Mouse (Mus musculus) limb, embryonic 10.5 days (tissue): Measurements from ENCODE around the gene Zim1. TPM values are rescaled to one million over a fixed set of nuclear protein-coding genes. Genes with fewer than 3 reads are reported as not detected.
A peak's percentile ranks its signal among the peaks of the same experiment; 100 is the strongest.

ENCODE experiments used
- DNase-seq: peaks from one replicate; pipeline ENCODE4 v3.0.0-alpha.2; 2017; ENCODE audit warnings: low spot score
- H3K27ac ChIP-seq: fragments of 300-500 bp; sonication (generic); 2 replicates; pipeline ENCODE4 v1.5.1; 2016; ENCODE audit warnings: mild to moderate bottlenecking
- H3K27me3 ChIP-seq: fragments of 300-500 bp; sonication (generic); 2 replicates; pipeline ENCODE4 v1.6.1; 2016; ENCODE audit warnings: low read depth, mild to moderate bottlenecking; ENCODE audit not compliant: poor library complexity, severe bottlenecking
- H3K36me3 ChIP-seq: fragments of 300-500 bp; sonication (generic); 2 replicates; pipeline ENCODE4 v1.6.1; 2016; ENCODE audit warnings: mild to moderate bottlenecking, moderate library complexity
- H3K4me1 ChIP-seq: fragments of 300-500 bp; sonication (generic); 2 replicates; pipeline ENCODE4 v1.6.1; 2016
- H3K4me3 ChIP-seq: fragments of 300-500 bp; sonication (generic); 2 replicates; pipeline ENCODE4 v1.5.1; 2016; ENCODE audit warnings: mild to moderate bottlenecking, moderate library complexity
- H3K9me3 ChIP-seq: fragments of 300-500 bp; sonication (generic); replicated peaks from 2 replicates; pipeline ENCODE4 v1.6.1; 2016; ENCODE audit warnings: mild to moderate bottlenecking
- WGBS: fragments of 180-500 bp; shearing (Covaris S2); methylation state at CpG from one replicate; pipeline ENCODE4 v1.1.7; 2016; 5-methylcytosine and 5-hydroxymethylcytosine counted together
- polyA plus RNA-seq: library from polyadenylated mRNA; unstranded; fragments of >200 nt; fragmentation: Nextera tagmentation; extraction: Ambion mirVana; gene quantifications from 2 replicates; pipeline ENCODE4 v1.2.1, GENCODE M21; 2016

Zim1 gene
- 2.7 and 3.8 TPM in 2 replicates for polyA plus RNA-seq

DNA sequence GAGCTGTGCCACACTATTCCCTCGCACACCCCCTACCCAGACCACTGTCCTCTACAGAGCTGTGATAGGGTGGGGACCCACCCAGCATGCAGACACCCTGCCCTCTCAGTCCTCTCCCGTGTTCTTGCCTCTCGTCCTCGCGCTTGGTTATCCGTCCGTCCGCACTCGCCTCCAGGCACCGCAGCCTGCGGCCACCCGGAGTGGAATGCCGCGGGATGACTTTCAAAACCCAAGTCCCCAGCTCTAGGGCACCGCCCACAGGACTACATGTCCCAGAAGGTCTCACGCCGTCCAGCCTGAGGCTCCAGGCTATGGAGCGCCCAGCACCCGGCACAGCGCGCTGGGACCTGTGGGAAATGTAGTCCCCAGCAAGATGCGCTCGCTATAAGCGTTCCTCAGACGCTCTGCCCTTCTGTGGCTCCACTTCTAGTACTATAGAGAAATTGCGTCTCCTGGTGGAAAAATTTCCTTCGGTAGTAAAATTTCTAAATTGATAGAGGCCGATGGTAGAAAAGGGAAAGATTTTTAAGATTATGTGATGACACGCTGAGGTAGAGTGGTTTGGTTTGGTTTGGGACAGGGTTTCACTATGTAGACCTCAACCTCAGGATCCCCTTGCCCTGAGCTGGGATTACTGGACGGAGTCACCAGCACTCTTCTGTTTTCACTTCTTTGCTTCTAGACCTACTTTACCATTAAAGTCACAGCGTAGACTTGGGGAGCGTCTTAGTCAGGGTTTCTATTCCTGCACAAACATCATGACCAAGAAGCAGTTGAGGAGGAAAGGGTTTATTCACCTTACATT, at the start of gene Zim1:
Gene Zim1, minus strand, starts transcription at position 210 of the 805 bp plus-strand sequence.
- H3K4me3 ChIP-seq, result peak within 1 kb of the TSS; percentile 62
- DNase-seq, result peak; percentile 91
- H3K9me3 ChIP-seq, result no peaks in the 10 kb centered on the region
- peaks cover 3% of the 10 kb centered on the region; the same call in 1 of the 2 replicates for H3K36me3 ChIP-seq
- WGBS, result 11% methylated on average over 32 of the region's 32 CpGs
- no peaks in the 10 kb centered on the region for H3K27me3 ChIP-seq
- H3K27ac ChIP-seq, result peak within 1 kb of the TSS; percentile 80
- peaks cover 17% of the 10 kb centered on the region for H3K4me1 ChIP-seq

- Histone ChIP-seq H3K9me3 (no peaks in the 10 kb centered on the region), H3K4me1 (peaks cover 36% of the 10 kb centered on the region), H3K27me3 (no peaks in the 10 kb centered on the region), H3K4me3 (no peak overlapping the region), H3K36me3 (peaks cover 12% of the 10 kb centered on the region), H3K27ac (peak overlapping the region; percentile 66; the same call in 1 of the 2 replicates)
- 29% methylated on average over 10 of the region's 10 CpGs for WGBS
- DNase-seq, result no peak
These were observed 48.1 kb upstream of the Zim1 start for GRCm38 (mm10) chr7:6744281-6744904.

DNA sequence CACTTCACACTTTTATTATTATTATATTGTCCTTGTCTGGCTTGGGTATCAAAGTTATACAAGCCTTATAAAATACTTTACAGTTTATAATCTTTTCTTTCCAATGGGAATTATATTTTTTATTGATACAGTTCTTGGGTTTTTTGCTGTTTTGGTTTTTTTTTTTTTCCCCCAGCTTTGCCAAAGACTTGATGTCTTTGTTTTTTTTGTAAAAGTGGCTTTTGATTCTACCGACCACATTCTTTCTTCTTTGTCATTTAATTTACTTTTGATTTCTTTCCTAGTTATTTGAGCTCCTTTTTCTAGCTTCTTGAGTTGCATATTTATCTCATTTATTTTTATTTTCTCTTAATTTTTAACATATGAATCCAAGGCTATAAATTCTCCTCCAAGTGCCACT, 39.8 kb upstream of the Zim1 start:
- Histone ChIP-seq H3K4me3 (no peak overlapping the region), H3K9me3 (0 out of 2 replicates have a peak, but pooled peaks cover 4% of the 10 kb centered on the region), H3K4me1 (no peaks in the 10 kb centered on the region), H3K36me3 (peaks cover 22% of the 10 kb centered on the region), H3K27ac (no peak overlapping the region), H3K27me3 (no peaks in the 10 kb centered on the region)
- DNase-seq, result no peak
- WGBS, result 67% methylated on average over 1 of the region's 1 CpGs

DNA sequence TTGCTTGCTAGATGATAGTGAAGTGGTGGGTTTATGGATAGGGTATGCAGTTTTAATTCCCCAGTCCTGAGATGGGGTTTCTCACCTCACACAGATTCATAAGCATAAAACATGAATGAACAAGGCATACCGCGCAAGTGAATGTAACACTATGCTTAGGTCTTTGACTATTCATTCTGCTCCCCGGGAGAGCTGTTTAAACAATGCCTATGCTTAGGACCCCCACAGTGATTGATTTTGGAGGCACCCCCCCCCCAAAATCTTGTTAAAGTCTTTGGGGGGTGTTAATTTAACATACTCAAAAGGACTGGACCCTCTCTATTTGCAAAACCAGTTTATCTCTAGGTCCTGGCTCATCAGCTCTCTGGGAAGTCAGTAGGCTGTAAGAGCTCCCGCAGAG, 35.7 kb upstream of the Zim1 start:
- peak overlapping the region; percentile 86 for H3K27ac ChIP-seq
- no peaks in the 10 kb centered on the region for H3K27me3 ChIP-seq
- peak overlapping the region; percentile 63 for H3K4me3 ChIP-seq
- DNase-seq, result no peak
- H3K4me1 ChIP-seq, result no peaks in the 10 kb centered on the region
- peaks cover 48% of the 10 kb centered on the region for H3K36me3 ChIP-seq
- 57% methylated on average over 4 of the region's 4 CpGs for WGBS
- H3K9me3 ChIP-seq, result peaks cover 39% of the 10 kb centered on the region

GRCm38 (mm10) chr7:6731373-6731772, 35.1 kb upstream of the Zim1 start:
- Histone ChIP-seq H3K27ac (peak overlapping the region; percentile 86), H3K36me3 (peaks cover 53% of the 10 kb centered on the region)

DNA sequence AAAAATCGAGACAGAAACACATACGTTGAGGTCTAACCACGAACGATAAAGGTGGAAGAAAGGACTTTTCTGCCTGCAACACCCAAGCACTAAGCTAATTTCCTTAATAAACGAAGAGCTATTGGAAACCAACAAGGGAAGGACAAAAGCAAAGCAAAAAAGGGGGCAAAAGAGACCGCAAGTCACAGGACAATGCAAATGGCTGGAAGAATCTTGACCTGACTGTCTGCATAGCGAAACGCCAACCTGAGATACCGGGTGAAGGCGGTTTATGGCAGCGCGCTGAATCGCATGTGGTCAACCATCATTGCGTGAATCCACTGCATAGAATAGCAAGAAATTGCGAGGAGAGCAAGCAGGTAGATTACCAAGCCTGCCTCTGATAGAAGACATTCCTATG, 34.6 kb upstream of the Zim1 start:
- Histone ChIP-seq H3K36me3 (peaks cover 59% of the 10 kb centered on the region), H3K27me3 (no peaks in the 10 kb centered on the region), H3K4me3 (peak overlapping the region; percentile 63), H3K27ac (peak overlapping the region; percentile 86), H3K4me1 (no peaks in the 10 kb centered on the region), H3K9me3 (peaks cover 39% of the 10 kb centered on the region)
- DNase-seq, result peak; percentile 58
- 47% methylated on average over 15 of the region's 15 CpGs for WGBS

More at GRCm38 (mm10) chr7:6731373-6731772, 35.1 kb upstream of the Zim1 start:
- Histone ChIP-seq H3K4me1 (no peaks in the 10 kb centered on the region), H3K9me3 (peaks cover 39% of the 10 kb centered on the region), H3K4me3 (peak overlapping the region; percentile 63), H3K27me3 (no peaks in the 10 kb centered on the region)
- 48% methylated on average over 3 of the region's 3 CpGs for WGBS
- no peak for DNase-seq

- H3K27ac ChIP-seq, result peak within 1 kb of the TSS; percentile 86
- DNase-seq, result peak; percentile 90
- H3K27me3 ChIP-seq, result no peaks in the 10 kb centered on the region
- WGBS, result 48% methylated on average over 24 of the region's 24 CpGs
- H3K4me1 ChIP-seq, result no peaks in the 10 kb centered on the region
- peak within 1 kb of the TSS; percentile 63 for H3K4me3 ChIP-seq
- peaks cover 39% of the 10 kb centered on the region for H3K9me3 ChIP-seq
- peaks cover 63% of the 10 kb centered on the region for H3K36me3 ChIP-seq
These were observed 34.0 kb upstream of the Zim1 start, which contains the start of the genes Peg3 and Usp29 for GRCm38 (mm10) chr7:6730241-6730640. Gene Peg3 (minus strand): TSS chr7:6730431. Gene Usp29 (plus strand): TSS chr7:6730578.

DNA sequence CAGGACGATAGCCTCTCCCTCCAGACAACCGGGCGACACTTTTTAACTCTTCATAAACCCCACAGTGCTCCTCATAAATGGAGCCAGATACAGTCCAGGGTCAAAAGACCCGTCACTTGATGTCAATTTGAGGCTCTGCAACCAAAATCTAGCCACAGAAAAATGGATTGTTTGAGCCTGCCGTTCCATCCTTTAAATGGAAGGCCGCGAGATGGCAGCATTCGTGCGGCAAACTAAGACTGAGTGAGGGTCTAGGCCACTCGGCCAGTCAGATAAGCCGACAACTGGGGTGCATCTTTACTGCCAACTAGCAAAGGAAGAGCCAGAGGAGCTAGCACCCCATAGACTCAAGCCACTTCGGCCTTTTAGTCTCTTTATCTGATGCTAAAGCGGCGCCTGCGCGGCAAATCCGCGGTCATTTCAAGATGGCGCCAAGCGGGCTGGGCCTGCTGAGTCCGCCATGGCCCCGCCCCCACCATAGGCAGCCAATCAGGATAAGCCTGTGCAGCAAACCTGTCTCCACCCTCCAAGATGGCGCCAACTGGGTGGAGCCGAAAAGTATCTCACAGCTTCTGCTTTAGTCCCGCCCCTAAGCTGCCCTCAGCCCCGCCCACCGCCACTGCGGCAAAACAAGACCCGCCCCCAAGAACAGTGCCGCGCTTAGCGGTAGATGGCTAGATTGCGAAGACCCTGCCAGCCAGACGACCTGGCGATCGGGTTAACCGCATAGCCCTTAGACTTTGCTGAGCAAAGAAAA, 33.0 kb upstream of the Zim1 start:
- Histone ChIP-seq H3K4me3 (peak overlapping the region; percentile 63), H3K27ac (peak overlapping the region; percentile 86)

GRCm38 (mm10) chr7:6728263-6728931, 32.1 kb upstream of the Zim1 start:
- Histone ChIP-seq H3K27me3 (no peaks in the 10 kb centered on the region), H3K36me3 (peaks cover 68% of the 10 kb centered on the region), H3K4me1 (no peaks in the 10 kb centered on the region), H3K4me3 (peak overlapping the region; percentile 63), H3K9me3 (peaks cover 36% of the 10 kb centered on the region), H3K27ac (peak overlapping the region; percentile 86)
- 48% methylated on average over 19 of the region's 19 CpGs for WGBS
- peak; percentile 78 for DNase-seq

More for the DNA sequence above, 33.0 kb upstream of the Zim1 start:
- Histone ChIP-seq H3K4me1 (no peaks in the 10 kb centered on the region), H3K36me3 (peaks cover 63% of the 10 kb centered on the region), H3K27me3 (no peaks in the 10 kb centered on the region), H3K9me3 (peaks cover 36% of the 10 kb centered on the region)
- peak; percentile 90 for DNase-seq
- WGBS, result 48% methylated on average over 37 of the region's 37 CpGs

DNA sequence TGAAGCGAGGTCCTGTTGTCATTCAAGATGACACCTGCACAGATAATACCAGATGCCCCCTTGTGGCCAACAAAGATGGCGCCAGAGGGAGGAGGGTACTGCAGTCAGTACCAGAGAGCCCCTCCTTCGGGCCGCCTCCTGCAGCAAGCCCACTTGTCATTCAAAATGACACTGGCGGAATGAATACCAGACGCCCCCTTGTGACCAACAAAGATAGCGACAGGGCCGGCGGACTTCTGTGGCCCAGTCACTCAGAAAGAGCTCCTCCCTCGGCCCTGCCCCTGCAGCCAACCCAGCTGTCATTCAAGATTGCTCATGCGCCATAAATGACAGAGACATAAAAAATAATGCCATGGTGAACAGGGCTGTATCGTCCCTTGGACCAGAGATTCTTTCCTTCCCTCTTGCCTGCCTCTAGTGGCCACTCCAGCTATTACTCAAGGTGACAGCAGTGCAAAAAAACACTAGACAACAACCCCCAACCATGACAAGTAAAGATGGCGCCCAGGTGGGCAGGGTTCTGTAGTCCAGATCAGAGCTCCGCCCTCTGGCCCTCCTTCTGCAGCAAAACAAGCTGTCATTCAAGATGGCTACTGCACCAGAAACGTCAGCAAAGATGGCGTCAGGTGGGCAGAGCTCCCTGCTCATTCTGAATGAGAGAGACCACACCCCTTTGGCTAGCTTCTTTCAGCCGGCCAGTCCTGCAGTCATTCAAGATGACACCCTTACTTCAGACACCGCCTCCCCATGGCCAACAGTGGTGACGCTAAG, 31.3 kb upstream of the Zim1 start:
- Histone ChIP-seq H3K27ac (peak overlapping the region; percentile 43; the same call in 1 of the 2 replicates), H3K4me1 (no peaks in the 10 kb centered on the region), H3K9me3 (peaks cover 36% of the 10 kb centered on the region), H3K4me3 (peak overlapping the region; percentile 63), H3K27me3 (no peaks in the 10 kb centered on the region), H3K36me3 (peaks cover 77% of the 10 kb centered on the region)
- 56% methylated on average over 19 of the region's 19 CpGs for WGBS
- DNase-seq, result no peak

DNA sequence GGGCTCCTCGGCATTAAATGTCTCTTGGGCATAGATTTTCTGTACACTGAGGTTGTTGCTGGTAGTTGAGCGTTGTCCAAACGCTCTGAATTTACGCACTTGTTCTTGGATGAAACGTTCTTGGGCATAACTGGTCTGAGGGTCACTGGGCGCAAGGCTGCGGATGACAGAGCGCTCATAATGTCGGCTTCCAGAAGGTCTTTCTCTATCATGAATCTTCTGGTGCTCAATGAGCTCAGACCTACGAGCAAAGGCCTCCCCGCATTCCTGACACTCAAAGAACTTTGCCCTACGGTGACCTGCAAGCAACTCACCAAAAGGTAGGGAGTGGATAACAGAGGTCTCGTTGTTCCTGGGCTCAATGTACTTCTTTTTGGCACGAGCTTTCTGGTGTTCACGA, 13.1 kb upstream of the Zim1 start:
- H3K4me3 ChIP-seq, result no peak overlapping the region
- no peaks in the 10 kb centered on the region for H3K4me1 ChIP-seq
- peaks cover 98% of the 10 kb centered on the region for H3K36me3 ChIP-seq
- H3K27ac ChIP-seq, result no peak overlapping the region
- H3K27me3 ChIP-seq, result no peaks in the 10 kb centered on the region
- no peak for DNase-seq
- 94% methylated on average over 15 of the region's 15 CpGs for WGBS
- H3K9me3 ChIP-seq, result no peaks in the 10 kb centered on the region
